ENCODE assay signal across 7 mouse cellular contexts in the genomic region with DNA sequence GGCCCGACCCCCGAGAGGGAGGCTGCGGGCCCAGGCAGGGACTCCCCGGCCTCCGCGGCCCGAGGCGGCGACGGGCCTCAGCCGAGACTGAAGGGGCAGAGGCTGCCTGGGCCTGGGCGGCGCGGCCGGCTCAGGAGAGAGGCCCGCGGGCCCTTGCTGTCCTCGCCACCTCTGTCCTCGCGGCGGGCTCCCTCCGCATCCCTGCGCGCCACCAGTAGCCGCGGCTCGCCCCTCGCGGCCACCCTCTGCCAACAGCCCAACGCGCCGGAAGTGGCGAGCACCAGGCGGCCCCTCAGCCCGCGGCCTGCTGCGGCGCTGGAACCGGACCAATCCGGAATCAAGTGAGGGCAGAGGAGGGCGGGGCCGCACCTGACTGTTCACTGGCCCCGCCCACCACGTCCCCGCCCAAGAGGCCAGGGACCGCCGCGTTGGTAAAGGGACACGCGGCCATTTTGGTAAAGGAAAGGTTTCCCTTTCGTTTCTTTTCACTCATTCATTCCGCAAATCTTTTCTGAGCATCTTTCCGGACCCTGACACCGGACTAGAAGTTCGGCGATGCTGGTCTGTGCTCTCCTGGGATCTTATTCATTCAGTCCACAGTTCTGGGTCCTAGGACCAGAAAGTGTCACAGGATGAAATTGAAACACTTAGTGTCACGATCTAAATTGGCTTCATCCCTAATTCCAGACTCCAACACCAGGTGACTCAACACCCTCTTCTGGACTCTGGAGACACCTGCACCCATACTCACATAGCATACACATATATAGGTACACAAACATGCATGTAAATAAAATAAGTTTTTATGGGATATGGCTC. TPM values are rescaled to one million over a fixed set of nuclear protein-coding genes. Genes with fewer than 3 reads are reported as not detected.
A peak's percentile ranks its signal among the peaks of the same experiment; 100 is the strongest.
DNase-seq lines count a peak whose midpoint lies in the region; ATAC-seq lines count a peak whose summit lies in the region.

A gene (minus strand): TSS at position 324 of the 819 bp plus-strand sequence.

- ATAC-seq in embryonic facial prominence, embryonic 11.5 days (replicated peaks; ENCODE audit: insufficient number of reproducible peaks, low FRiP score, low TSS enrichment, low read depth), result peak; percentile 98
- peak; percentile 95 for ATAC-seq in limb, embryonic 11.5 days (ENCODE audit: insufficient number of reproducible peaks, low FRiP score, low TSS enrichment, low read depth)
- ATAC-seq in midbrain, embryonic 14.5 days (ENCODE audit: low FRiP score, low TSS enrichment), result peak; percentile 97

- peak; percentile 98 for DNase-seq in adrenal gland, postnatal 14 days
- DNase-seq in embryonic facial prominence, embryonic 11.5 days (ENCODE audit: low spot score), result peak; percentile 98
- peak; percentile 99 for DNase-seq in heart, adult 11 months
- peak; percentile 95 for DNase-seq in kidney, adult 18-20 months
- peak; percentile 97 for DNase-seq in limb, embryonic 11.5 days (ENCODE audit: low spot score)
- DNase-seq in midbrain, embryonic 14.5 days, result peak; percentile 99
- peak; percentile 93 to 96 for DNase-seq in spleen, adult 18-20 months

- H3K9me3 ChIP-seq in embryonic facial prominence, embryonic 11.5 days (replicated peaks; ENCODE audit: control insufficient read depth, low read length), result no peaks in the 10 kb centered on the region
- no peaks in the 10 kb centered on the region for H3K9me3 ChIP-seq in limb, embryonic 11.5 days (ENCODE audit: control insufficient read depth, low read length)
- no peaks in the 10 kb centered on the region for H3K9me3 ChIP-seq in midbrain, embryonic 14.5 days (ENCODE audit: control insufficient read depth, low read length)

- H3K27me3 ChIP-seq in embryonic facial prominence, embryonic 11.5 days (ENCODE audit: control insufficient read depth, insufficient read depth, low read length), result no peaks in the 10 kb centered on the region
- no peaks in the 10 kb centered on the region for H3K27me3 ChIP-seq in limb, embryonic 11.5 days (ENCODE audit: control insufficient read depth, insufficient read depth, low read length)
- H3K27me3 ChIP-seq in midbrain, embryonic 14.5 days (ENCODE audit: control insufficient read depth, insufficient read depth, low read length), result no peaks in the 10 kb centered on the region

- H3K9ac ChIP-seq in embryonic facial prominence, embryonic 11.5 days (replicated peaks; ENCODE audit: low read length), result peak within 1 kb of the TSS; percentile 94
- peak within 1 kb of the TSS; percentile 94 for H3K9ac ChIP-seq in limb, embryonic 11.5 days (ENCODE audit: low read length)
- peak within 1 kb of the TSS; percentile 94 for H3K9ac ChIP-seq in midbrain, embryonic 14.5 days (replicated peaks; ENCODE audit: low read length)

- WGBS in embryonic facial prominence, embryonic 11.5 days, result 1% methylated on average over 54 of the region's 57 CpGs
- 1% methylated on average over 47 of the region's 57 CpGs for WGBS in limb, embryonic 11.5 days
- WGBS in midbrain, embryonic 14.5 days, result under 1% methylated on average over 56 of the region's 57 CpGs

- H3K4me3 ChIP-seq in embryonic facial prominence, embryonic 11.5 days (ENCODE audit: low read depth, low read length), result peak within 1 kb of the TSS; percentile 95
- H3K4me3 ChIP-seq in limb, embryonic 11.5 days (ENCODE audit: low read depth, low read length), result peak within 1 kb of the TSS; percentile 96
- peak within 1 kb of the TSS; percentile 96 for H3K4me3 ChIP-seq in midbrain, embryonic 14.5 days (replicated peaks; ENCODE audit: low read depth, low read length)

- peak within 1 kb of the TSS; percentile 85 for H3K4me2 ChIP-seq in embryonic facial prominence, embryonic 11.5 days (ENCODE audit: low read depth, low read length)
- peak within 1 kb of the TSS; percentile 81 for H3K4me2 ChIP-seq in limb, embryonic 11.5 days (ENCODE audit: low read depth, severe bottlenecking)
- H3K4me2 ChIP-seq in midbrain, embryonic 14.5 days (ENCODE audit: low read length), result peak within 1 kb of the TSS; percentile 86

- no peaks in the 10 kb centered on the region for H3K4me1 ChIP-seq in embryonic facial prominence, embryonic 11.5 days (ENCODE audit: control insufficient read depth, insufficient read depth, low read length)
- H3K4me1 ChIP-seq in limb, embryonic 11.5 days (ENCODE audit: control insufficient read depth, insufficient read depth, low read length), result peaks cover 4% of the 10 kb centered on the region
- H3K4me1 ChIP-seq in midbrain, embryonic 14.5 days (ENCODE audit: control insufficient read depth, insufficient read depth, low read length), result peaks cover 18% of the 10 kb centered on the region

- peak within 1 kb of the TSS; percentile 73; the same call in 1 of the 2 replicates for H3K27ac ChIP-seq in embryonic facial prominence, embryonic 11.5 days (replicated peaks; ENCODE audit: low read depth, low read length)
- peak within 1 kb of the TSS; percentile 64; the same call in 1 of the 2 replicates for H3K27ac ChIP-seq in limb, embryonic 11.5 days (replicated peaks; ENCODE audit: low read depth, low read length)
- peak within 1 kb of the TSS; percentile 87 for H3K27ac ChIP-seq in midbrain, embryonic 14.5 days (replicated peaks; ENCODE audit: low read depth, low read length)

- H3K36me3 ChIP-seq in embryonic facial prominence, embryonic 11.5 days (replicated peaks; ENCODE audit: control insufficient read depth, insufficient read depth, low read depth, low read length), result no peaks in the 10 kb centered on the region
- no peaks in the 10 kb centered on the region; the same call in 1 of the 2 replicates for H3K36me3 ChIP-seq in limb, embryonic 11.5 days (ENCODE audit: control insufficient read depth, insufficient read depth, low read length)
- no peaks in the 10 kb centered on the region for H3K36me3 ChIP-seq in midbrain, embryonic 14.5 days (ENCODE audit: control insufficient read depth, insufficient read depth, low read length)

RNA-seq across cellular contexts. Expression of the gene that starts here (rescaled TPM):
- total RNA-seq in adrenal gland, postnatal 14 days (2021), result 77.8 and 97.1 TPM in 2 replicates
- 60.8 and 61.0 TPM in 2 replicates for polyA plus RNA-seq in embryonic facial prominence, embryonic 11.5 days (2014; fragmentation: Nextera tagmentation; extraction: Ambion mirVana)
- polyA plus RNA-seq in limb, embryonic 11.5 days (2014; fragmentation: Nextera tagmentation; extraction: Ambion mirVana), result 70.0 and 76.6 TPM in 2 replicates
- 64.2 and 65.1 TPM in 2 replicates for polyA plus RNA-seq in midbrain, embryonic 14.5 days (2014; fragmentation: Nextera tagmentation; extraction: Ambion mirVana)

Comparison
In these comparisons a context has a peak if more than half of its experiments do, and no peak if none do; other contexts are left out.
1. Peak in every context shown above with its lines: DNase-seq, ATAC-seq, H3K4me3 ChIP-seq and H3K27ac ChIP-seq.